Comparison of ENCODE assay signal across 8 mouse cellular contexts in genomic region chr2:165275124-165275640, GRCm38 (mm10). TPM values are rescaled to one million over a fixed set of nuclear protein-coding genes. Genes with fewer than 3 reads are reported as not detected.
DNase-seq lines count a peak whose midpoint lies in the region; ATAC-seq and TF ChIP-seq lines count a peak whose summit lies in the region.

No protein-coding gene starts in this region.

- no peaks in the 10 kb centered on the region for H3K4me1 ChIP-seq in lung, embryonic 14.5 days (ENCODE audit: insufficient read depth)
- H3K4me1 ChIP-seq in forebrain, embryonic 11.5 days (replicated peaks; ENCODE audit: control insufficient read depth, insufficient read depth, low read length), result peaks cover 32% of the 10 kb centered on the region
- H3K4me1 ChIP-seq in limb, embryonic 11.5 days (ENCODE audit: control insufficient read depth, insufficient read depth, low read length), result peaks cover 17% of the 10 kb centered on the region
- 0 out of 2 replicates have a peak, but pooled peaks cover 3% of the 10 kb centered on the region for H3K4me1 ChIP-seq in stomach, embryonic 16.5 days (ENCODE audit: control insufficient read depth, insufficient read depth, low read length)

- no peaks in the 10 kb centered on the region for H3K27me3 ChIP-seq in lung, embryonic 14.5 days (ENCODE audit: insufficient read depth, low read length)
- H3K27me3 ChIP-seq in forebrain, embryonic 11.5 days (ENCODE audit: control insufficient read depth, insufficient read depth, low read length), result no peaks in the 10 kb centered on the region
- no peaks in the 10 kb centered on the region for H3K27me3 ChIP-seq in limb, embryonic 11.5 days (ENCODE audit: control insufficient read depth, insufficient read depth, low read length)
- H3K27me3 ChIP-seq in stomach, embryonic 16.5 days (ENCODE audit: control insufficient read depth, insufficient read depth, low read length), result no peaks in the 10 kb centered on the region

- peak; percentile 48; the same call in 1 of the 2 replicates for ATAC-seq in lung, embryonic 14.5 days (ENCODE audit: insufficient read depth)
- peak; percentile 71 for ATAC-seq in forebrain, embryonic 11.5 days (replicated peaks; ENCODE audit: low FRiP score)
- peak; percentile 41; the same call in 1 of the 2 replicates for ATAC-seq in limb, embryonic 11.5 days (ENCODE audit: insufficient number of reproducible peaks, low FRiP score, low TSS enrichment, low read depth)
- ATAC-seq in stomach, embryonic 16.5 days (ENCODE audit: insufficient read depth, low FRiP score), result peak; percentile 39; the same call in 1 of the 2 replicates

- peaks cover 19% of the 10 kb centered on the region for H3K36me3 ChIP-seq in lung, embryonic 14.5 days (ENCODE audit: insufficient read depth)
- no peaks in the 10 kb centered on the region for H3K36me3 ChIP-seq in forebrain, embryonic 11.5 days (ENCODE audit: control insufficient read depth, insufficient read depth, low read length)
- no peaks in the 10 kb centered on the region; the same call in 1 of the 2 replicates for H3K36me3 ChIP-seq in limb, embryonic 11.5 days (ENCODE audit: control insufficient read depth, insufficient read depth, low read length)
- no peaks in the 10 kb centered on the region for H3K36me3 ChIP-seq in stomach, embryonic 16.5 days (ENCODE audit: control insufficient read depth, insufficient read depth, low read length)

- no peak for DNase-seq in lung, embryonic 14.5 days
- no peak for DNase-seq in lung, postnatal 14 days
- no peak for DNase-seq in forebrain, embryonic 11.5 days (ENCODE audit: low spot score)
- DNase-seq in limb, embryonic 11.5 days (ENCODE audit: low spot score), result no peak
- no peak for DNase-seq in left cerebral cortex, postnatal 10 days (ENCODE audit: extremely low spot score in 1 of 2, low spot score in 2 of 2)
- DNase-seq in layer of hippocampus, postnatal 10 days (ENCODE audit: low spot score in 2 of 2), result no peak
- no peak for DNase-seq in right cerebral cortex, adult 2 months (ENCODE audit: low spot score in 2 of 2)

- no peak overlapping the region for H3K27ac ChIP-seq in lung, embryonic 14.5 days (ENCODE audit: low read depth)
- 0 out of 2 replicates have a peak overlapping the region, but pooled peaks have one; percentile 31 for H3K27ac ChIP-seq in forebrain, embryonic 11.5 days (ENCODE audit: low read depth, low read length)
- no peak overlapping the region for H3K27ac ChIP-seq in limb, embryonic 11.5 days (replicated peaks; ENCODE audit: low read depth, low read length)
- H3K27ac ChIP-seq in stomach, embryonic 16.5 days (ENCODE audit: low read length), result no peak overlapping the region

- TF ChIP-seq CTCF in lung, embryonic 14.5 days (IDR thresholded peaks at IDR 0.05; ENCODE audit: low read depth), result no peak

- H3K9ac ChIP-seq in lung, embryonic 14.5 days, result no peak overlapping the region
- H3K9ac ChIP-seq in forebrain, embryonic 11.5 days (ENCODE audit: low read length), result no peak overlapping the region
- H3K9ac ChIP-seq in limb, embryonic 11.5 days (ENCODE audit: low read length), result no peak overlapping the region
- no peak overlapping the region for H3K9ac ChIP-seq in stomach, embryonic 16.5 days (ENCODE audit: low read length)

- no peaks in the 10 kb centered on the region for H3K9me3 ChIP-seq in lung, embryonic 14.5 days (ENCODE audit: low read depth, low read length)
- no peaks in the 10 kb centered on the region for H3K9me3 ChIP-seq in forebrain, embryonic 11.5 days (ENCODE audit: control insufficient read depth, low read length)
- H3K9me3 ChIP-seq in limb, embryonic 11.5 days (ENCODE audit: control insufficient read depth, low read length), result no peaks in the 10 kb centered on the region
- no peaks in the 10 kb centered on the region for H3K9me3 ChIP-seq in stomach, embryonic 16.5 days (replicated peaks; ENCODE audit: control insufficient read depth, low read length)

- H3K4me3 ChIP-seq in lung, embryonic 14.5 days (ENCODE audit: low read depth, low read length), result no peak overlapping the region
- H3K4me3 ChIP-seq in forebrain, embryonic 11.5 days (ENCODE audit: low read depth, low read length), result no peak overlapping the region
- H3K4me3 ChIP-seq in limb, embryonic 11.5 days (ENCODE audit: low read depth, low read length), result no peak overlapping the region
- H3K4me3 ChIP-seq in stomach, embryonic 16.5 days (replicated peaks; ENCODE audit: low read length), result no peak overlapping the region

- intact Hi-C loops in left cerebral cortex, postnatal 10 days (cut with DNase I), result loop anchor here (10.0 kb wide), 1 partner anchor 310 kb away; the partner anchor contains the start of gene Slc12a5

- WGBS in lung, embryonic 14.5 days, result 45% methylated on average over 8 of the region's 8 CpGs
- 29% methylated on average over 8 of the region's 8 CpGs for WGBS in forebrain, embryonic 11.5 days
- WGBS in limb, embryonic 11.5 days, result 26% methylated on average over 8 of the region's 8 CpGs
- 53% methylated on average over 8 of the region's 8 CpGs for WGBS in stomach, embryonic 16.5 days

- H3K4me2 ChIP-seq in lung, embryonic 14.5 days, result no peak overlapping the region
- no peak overlapping the region for H3K4me2 ChIP-seq in forebrain, embryonic 11.5 days (ENCODE audit: low read depth, low read length, severe bottlenecking)
- no peak overlapping the region for H3K4me2 ChIP-seq in limb, embryonic 11.5 days (ENCODE audit: low read depth, severe bottlenecking)
- no peak overlapping the region for H3K4me2 ChIP-seq in stomach, embryonic 16.5 days (ENCODE audit: low read depth, low read length)

RNA-seq across cellular contexts. Expression of gene Slc35c2, which starts 12.5 kb away (rescaled TPM):
- polyA plus RNA-seq in lung, embryonic 14.5 days (2014; fragmentation: Nextera tagmentation; extraction: Ambion mirVana), result 51.9 and 52.3 TPM in 2 replicates
- 54.3 and 62.7 TPM in 2 replicates for polyA plus RNA-seq in forebrain, embryonic 11.5 days (2014; fragmentation: Nextera tagmentation; extraction: Ambion mirVana)
- 41.5 and 41.9 TPM in 2 replicates for polyA plus RNA-seq in limb, embryonic 11.5 days (2014; fragmentation: Nextera tagmentation; extraction: Ambion mirVana)
- polyA plus RNA-seq in stomach, embryonic 16.5 days (2015; fragmentation: Nextera tagmentation; extraction: Ambion mirVana), result 67.3 and 68.9 TPM in 2 replicates
- total RNA-seq in left cerebral cortex, postnatal 10 days (2021), result 10 to 100 TPM; 44.4 to 49.3 TPM
- total RNA-seq in layer of hippocampus, postnatal 10 days (2021), result 10 to 100 TPM; 49.8 to 53.9 TPM

RNA-seq across cellular contexts. Expression of gene Cdh22, which starts 40.5 kb away (rescaled TPM):
- 0.72 and 1.5 TPM in 2 replicates for polyA plus RNA-seq in lung, embryonic 14.5 days (2014; fragmentation: Nextera tagmentation; extraction: Ambion mirVana)
- polyA plus RNA-seq in forebrain, embryonic 11.5 days (2014; fragmentation: Nextera tagmentation; extraction: Ambion mirVana), result 6.2 and 6.3 TPM in 2 replicates
- 1.1 TPM in 2 replicates for polyA plus RNA-seq in limb, embryonic 11.5 days (2014; fragmentation: Nextera tagmentation; extraction: Ambion mirVana)
- polyA plus RNA-seq in stomach, embryonic 16.5 days (2015; fragmentation: Nextera tagmentation; extraction: Ambion mirVana), result 0.19 and 0.21 TPM in 2 replicates
- total RNA-seq in left cerebral cortex, postnatal 10 days (2021), result 10 to 100 TPM; 20.4 to 23.1 TPM
- 10 to 100 TPM; 13.5 to 15.8 TPM for total RNA-seq in layer of hippocampus, postnatal 10 days (2021)

RNA-seq across cellular contexts. Expression of gene Elmo2, which starts 51.1 kb away (rescaled TPM):
- polyA plus RNA-seq in lung, embryonic 14.5 days (2014; fragmentation: Nextera tagmentation; extraction: Ambion mirVana), result 79.2 and 82.2 TPM in 2 replicates
- 95.4 and 108 TPM in 2 replicates for polyA plus RNA-seq in forebrain, embryonic 11.5 days (2014; fragmentation: Nextera tagmentation; extraction: Ambion mirVana)
- 85.4 and 86.0 TPM in 2 replicates for polyA plus RNA-seq in limb, embryonic 11.5 days (2014; fragmentation: Nextera tagmentation; extraction: Ambion mirVana)
- 56.0 and 59.1 TPM in 2 replicates for polyA plus RNA-seq in stomach, embryonic 16.5 days (2015; fragmentation: Nextera tagmentation; extraction: Ambion mirVana)
- total RNA-seq in left cerebral cortex, postnatal 10 days (2021), result 100 to 1,000 TPM; 102 to 104 TPM
- 100 to 1,000 TPM; 102 to 105 TPM for total RNA-seq in layer of hippocampus, postnatal 10 days (2021)
